ENCODE assay signal across 19 mouse cellular contexts in genomic region chr2:128057872-128058271, GRCm38 (mm10).
DNase-seq lines count a peak whose midpoint lies in the region; ATAC-seq and TF ChIP-seq lines count a peak whose summit lies in the region.
"Had no signal": no experiment of that assay in that cellular context is flagged by ENCODE, and none has a peak within 500 bp of the region (broad histone marks: within the 10 kb centered on the region; RNA-seq: fewer than 3 reads in every experiment).

No protein-coding gene starts in this region.

- TF ChIP-seq POLR2A in lung, adult 2 months (IDR thresholded peaks at IDR 0.05; ENCODE audit: borderline replicate concordance, extremely low read depth, low read depth, low read length) = no peak
- TF ChIP-seq POLR2A in thymus, adult 2 months (IDR thresholded peaks at IDR 0.05; ENCODE audit: control insufficient read depth, extremely low read depth, insufficient read depth, low read length, poor library complexity) = no peak

- TF ChIP-seq CTCF in lung, adult 2 months (IDR thresholded peaks at IDR 0.05; ENCODE audit: insufficient read depth, low read length) = no peak
- no peak for TF ChIP-seq CTCF in thymus, adult 2 months (IDR thresholded peaks at IDR 0.05; ENCODE audit: borderline replicate concordance, control insufficient read depth, extremely low read depth, insufficient read depth, low read length, poor library complexity)

- peak; percentile 13 to 33; a peak in 1 of 4 replicates for ATAC-seq in hematopoietic stem cell, adult 5-6 weeks (replicated peaks in 1 of 2; ENCODE audit: insufficient read depth in 1 of 2, low FRiP score in 2 of 2, low TSS enrichment in 1 of 2, low read depth in 1 of 2, poor library complexity in 2 of 2, severe bottlenecking in 2 of 2)
- ATAC-seq in monocyte, adult 5-6 weeks (replicated peaks; ENCODE audit: insufficient number of reproducible peaks, low FRiP score, low TSS enrichment, poor library complexity, severe bottlenecking) = peak; percentile 75
- ATAC-seq: forebrain, embryonic 13.5 days; forebrain, postnatal 0 days had no signal

- H3K36me3 ChIP-seq in thymus, adult 2 months (ENCODE audit: control insufficient read depth, insufficient read depth, low read length) = no peaks in the 10 kb centered on the region
- H3K36me3 ChIP-seq: embryonic facial prominence, embryonic 10.5 days; heart, embryonic 15.5 days; hindbrain, embryonic 15.5 days had no signal

- H3K4me3 ChIP-seq in lung, adult 2 months (replicated peaks; ENCODE audit: extremely low read depth, low read depth, low read length) = no peak overlapping the region
- H3K4me3 ChIP-seq in thymus, adult 2 months (ENCODE audit: control insufficient read depth, insufficient read depth, low read length) = no peak overlapping the region
- H3K4me3 ChIP-seq: embryonic facial prominence, embryonic 10.5 days; forebrain, embryonic 13.5 days; heart, adult 2 months; heart, embryonic 15.5 days; hindbrain, embryonic 15.5 days had no signal

- no peaks in the 10 kb centered on the region for H3K4me1 ChIP-seq in lung, adult 2 months (ENCODE audit: control insufficient read depth, insufficient read depth, low read length)
- H3K4me1 ChIP-seq in thymus, adult 2 months (replicated peaks; ENCODE audit: control insufficient read depth, insufficient read depth, low read length) = peaks cover 10% of the 10 kb centered on the region
- H3K4me1 ChIP-seq: forebrain, embryonic 13.5 days; heart, embryonic 15.5 days; hindbrain, embryonic 15.5 days had no signal

- no peak overlapping the region for H3K27ac ChIP-seq in thymus, adult 2 months (ENCODE audit: control insufficient read depth, insufficient read depth, low read length)
- H3K27ac ChIP-seq: embryonic facial prominence, embryonic 10.5 days; forebrain, embryonic 13.5 days; heart, adult 2 months; heart, embryonic 15.5 days; hindbrain, embryonic 15.5 days had no signal

- H3K27me3 ChIP-seq in thymus, adult 2 months (ENCODE audit: control insufficient read depth, insufficient read depth, low read length) = no peaks in the 10 kb centered on the region
- H3K27me3 ChIP-seq: CH12.LX; forebrain, embryonic 13.5 days; heart, embryonic 15.5 days; hindbrain, embryonic 15.5 days had no signal

- 88% methylated on average over 5 of the region's 5 CpGs for WGBS in lung, adult 2 months
- 51% methylated on average over 5 of the region's 5 CpGs for WGBS in thymus, adult 2 months

- peak; percentile 35 for DNase-seq in lung, postnatal 36 days
- no peak for DNase-seq in lung, adult 2 months
- DNase-seq in frontal cortex, postnatal 14 days (ENCODE audit: low spot score in 2 of 2) = no peak
- no peak for DNase-seq in frontal cortex, postnatal 10 days (ENCODE audit: low spot score in 2 of 2)
- no peak for DNase-seq in thymus, adult 2 months
- DNase-seq: adrenal gland, adult 2 months; cerebellum, adult 11-12 months; cerebellum, adult 9-10 months; cerebellum, postnatal 36 days; forebrain, postnatal 0 days; gastrocnemius, postnatal 36 days; heart, adult 2 months had no signal
